Mouse (Mus musculus) midbrain, embryonic 13.5 days (tissue): ENCODE measurements around the gene Nid2. TPM values are rescaled to one million over a fixed set of nuclear protein-coding genes. Genes with fewer than 3 reads are reported as not detected.

Source experiments
- ATAC-seq: fragments of 200-750 bp; cut with Nextera tagmentation; 2 replicates; pipeline ENCODE4 v1.8.0; 2017; ENCODE audit warnings: mild to moderate bottlenecking, moderate TSS enrichment, moderate library complexity
- H3K27ac ChIP-seq: fragments of 300-500 bp; sonication (generic); 2 replicates; pipeline ENCODE4 v1.5.1; 2015; ENCODE audit warnings: inconsistent platforms, mild to moderate bottlenecking, moderate library complexity
- H3K27me3 ChIP-seq: fragments of 300-500 bp; sonication (generic); 2 replicates; pipeline ENCODE4 v1.6.1; 2015; ENCODE audit warnings: mild to moderate bottlenecking, inconsistent platforms
- H3K36me3 ChIP-seq: fragments of 300-500 bp; sonication (generic); 2 replicates; pipeline ENCODE4 v1.6.1; 2015; ENCODE audit warnings: mild to moderate bottlenecking, inconsistent platforms
- H3K4me1 ChIP-seq: fragments of 300-500 bp; sonication (generic); replicated peaks from 2 replicates; pipeline ENCODE4 v1.6.1; 2015; ENCODE audit warnings: inconsistent platforms
- H3K4me2 ChIP-seq: fragments of 300-500 bp; sonication (generic); replicated peaks from 2 replicates; pipeline ENCODE4 v1.6.1; 2015; ENCODE audit warnings: moderate library complexity, mild to moderate bottlenecking, inconsistent platforms
- H3K4me3 ChIP-seq: fragments of 300-500 bp; sonication (generic); replicated peaks from 2 replicates; pipeline ENCODE4 v1.5.1; 2015; ENCODE audit warnings: mild to moderate bottlenecking, inconsistent platforms
- H3K9ac ChIP-seq: fragments of 300-500 bp; sonication (generic); replicated peaks from 2 replicates; pipeline ENCODE4 v1.6.1; 2015; ENCODE audit warnings: mild to moderate bottlenecking, inconsistent platforms
- H3K9me3 ChIP-seq: fragments of 300-500 bp; sonication (generic); 2 replicates; pipeline ENCODE4 v1.6.1; 2016; ENCODE audit warnings: mild to moderate bottlenecking, inconsistent platforms
- WGBS: fragments of 180-500 bp; shearing (Covaris S2); methylation state at CpG from one replicate; pipeline ENCODE4 v1.1.7; 2015; 5-methylcytosine and 5-hydroxymethylcytosine counted together
- polyA plus RNA-seq: library from polyadenylated mRNA; unstranded; fragments of >200 nt; fragmentation: Nextera tagmentation; extraction: Ambion mirVana; gene quantifications from 2 replicates; pipeline ENCODE4 v1.2.1, GENCODE M21; 2015

Nid2 gene
- polyA plus RNA-seq, 1 experiment from 2014 or later = 40.7 TPM

GRCm38 (mm10) chr14:19728278-19728677 lies 22.8 kb upstream of the Nid2 start:
- 85% methylated on average over 5 of the region's 5 CpGs for WGBS
- no peak overlapping the region for H3K27ac ChIP-seq
- no peak overlapping the region for H3K4me3 ChIP-seq
- ATAC-seq = no peak
- H3K36me3 ChIP-seq = no peaks in the 10 kb centered on the region
- H3K4me1 ChIP-seq = no peaks in the 10 kb centered on the region
- no peak overlapping the region for H3K4me2 ChIP-seq
- H3K9ac ChIP-seq = no peak overlapping the region
- H3K27me3 ChIP-seq = no peaks in the 10 kb centered on the region
- no peaks in the 10 kb centered on the region for H3K9me3 ChIP-seq

GRCm38 (mm10) chr14:19728737-19729136 lies 22.3 kb upstream of the Nid2 start:
- H3K36me3 ChIP-seq = no peaks in the 10 kb centered on the region
- H3K4me3 ChIP-seq = no peak overlapping the region
- no peaks in the 10 kb centered on the region for H3K4me1 ChIP-seq
- H3K4me2 ChIP-seq = no peak overlapping the region
- ATAC-seq = no peak
- no peaks in the 10 kb centered on the region for H3K9me3 ChIP-seq
- WGBS = 87% methylated on average over 7 of the region's 7 CpGs
- no peak overlapping the region for H3K27ac ChIP-seq
- no peak overlapping the region for H3K9ac ChIP-seq
- H3K27me3 ChIP-seq = no peaks in the 10 kb centered on the region

- Histone ChIP-seq H3K9ac (no peak overlapping the region), H3K27ac (no peak overlapping the region), H3K4me1 (0 out of 2 replicates have a peak, but pooled peaks cover 6% of the 10 kb centered on the region), H3K4me2 (no peak overlapping the region), H3K4me3 (no peak overlapping the region), H3K9me3 (no peaks in the 10 kb centered on the region), H3K36me3 (no peaks in the 10 kb centered on the region), H3K27me3 (no peaks in the 10 kb centered on the region)
- ATAC-seq = no peak
- WGBS = 81% methylated on average over 2 of the region's 2 CpGs
These were observed 19.0 kb upstream of the Nid2 start for GRCm38 (mm10) chr14:19732097-19732496.

GRCm38 (mm10) chr14:19733490-19734282 lies 17.4 kb upstream of the Nid2 start:
- H3K9me3 ChIP-seq = no peaks in the 10 kb centered on the region
- no peak for ATAC-seq
- no peak overlapping the region for H3K4me3 ChIP-seq
- no peak overlapping the region for H3K9ac ChIP-seq
- 65% methylated on average over 4 of the region's 4 CpGs for WGBS
- H3K4me1 ChIP-seq = 0 out of 2 replicates have a peak, but pooled peaks cover 17% of the 10 kb centered on the region
- H3K27ac ChIP-seq = no peak overlapping the region
- H3K36me3 ChIP-seq = no peaks in the 10 kb centered on the region
- no peak overlapping the region for H3K4me2 ChIP-seq
- no peaks in the 10 kb centered on the region for H3K27me3 ChIP-seq

- ATAC-seq = no peak
- WGBS = 16% methylated on average over 6 of the region's 6 CpGs
- H3K27ac ChIP-seq = peak overlapping the region; percentile 44; the same call in 1 of the 2 replicates
These were observed 15.8 kb upstream of the Nid2 start for GRCm38 (mm10) chr14:19735303-19735702.

GRCm38 (mm10) chr14:19737568-19737967 lies 13.5 kb upstream of the Nid2 start:
- Histone ChIP-seq H3K9me3 (no peaks in the 10 kb centered on the region), H3K4me1 (0 out of 2 replicates have a peak, but pooled peaks cover 20% of the 10 kb centered on the region), H3K27me3 (no peaks in the 10 kb centered on the region), H3K4me2 (no peak overlapping the region), H3K27ac (no peak overlapping the region), H3K36me3 (no peaks in the 10 kb centered on the region), H3K4me3 (no peak overlapping the region), H3K9ac (no peak overlapping the region)
- no peak for ATAC-seq

More at GRCm38 (mm10) chr14:19735303-19735702, 15.8 kb upstream of the Nid2 start:
- no peaks in the 10 kb centered on the region for H3K36me3 ChIP-seq
- no peaks in the 10 kb centered on the region for H3K9me3 ChIP-seq
- no peak overlapping the region for H3K9ac ChIP-seq
- H3K4me3 ChIP-seq = no peak overlapping the region
- 0 out of 2 replicates have a peak, but pooled peaks cover 20% of the 10 kb centered on the region for H3K4me1 ChIP-seq
- H3K4me2 ChIP-seq = no peak overlapping the region
- no peaks in the 10 kb centered on the region for H3K27me3 ChIP-seq

GRCm38 (mm10) chr14:19738094-19738843 lies 12.8 kb upstream of the Nid2 start:
- WGBS = 22% methylated on average over 5 of the region's 5 CpGs
- no peak overlapping the region for H3K4me3 ChIP-seq
- H3K27me3 ChIP-seq = no peaks in the 10 kb centered on the region
- H3K36me3 ChIP-seq = no peaks in the 10 kb centered on the region
- no peak overlapping the region for H3K4me2 ChIP-seq
- 0 out of 2 replicates have a peak overlapping the region, but pooled peaks have one; percentile 15 for H3K27ac ChIP-seq
- H3K9me3 ChIP-seq = no peaks in the 10 kb centered on the region
- no peak for ATAC-seq
- H3K9ac ChIP-seq = no peak overlapping the region
- 0 out of 2 replicates have a peak, but pooled peaks cover 20% of the 10 kb centered on the region for H3K4me1 ChIP-seq

- 46% methylated on average over 9 of the region's 9 CpGs for WGBS
- H3K27me3 ChIP-seq = no peaks in the 10 kb centered on the region
- no peaks in the 10 kb centered on the region for H3K36me3 ChIP-seq
- no peak overlapping the region for H3K4me2 ChIP-seq
- H3K4me3 ChIP-seq = no peak overlapping the region
- no peak overlapping the region for H3K9ac ChIP-seq
- no peak for ATAC-seq
- H3K9me3 ChIP-seq = no peaks in the 10 kb centered on the region
- no peak overlapping the region for H3K27ac ChIP-seq
- 0 out of 2 replicates have a peak, but pooled peaks cover 20% of the 10 kb centered on the region for H3K4me1 ChIP-seq
These were observed 11.5 kb upstream of the Nid2 start for GRCm38 (mm10) chr14:19739416-19740146.

GRCm38 (mm10) chr14:19740147-19740738 lies 10.8 kb upstream of the Nid2 start:
- WGBS = 90% methylated on average over 6 of the region's 6 CpGs
- Histone ChIP-seq H3K27ac (no peak overlapping the region), H3K9me3 (no peaks in the 10 kb centered on the region), H3K9ac (no peak overlapping the region), H3K4me1 (0 out of 2 replicates have a peak, but pooled peaks cover 19% of the 10 kb centered on the region), H3K27me3 (no peaks in the 10 kb centered on the region), H3K36me3 (no peaks in the 10 kb centered on the region), H3K4me2 (no peak overlapping the region), H3K4me3 (no peak overlapping the region)
- no peak for ATAC-seq

GRCm38 (mm10) chr14:19744876-19745275 lies 6.2 kb upstream of the Nid2 start:
- H3K36me3 ChIP-seq = no peaks in the 10 kb centered on the region
- 89% methylated on average over 5 of the region's 5 CpGs for WGBS
- no peak overlapping the region for H3K4me2 ChIP-seq
- ATAC-seq = no peak
- H3K4me1 ChIP-seq = no peaks in the 10 kb centered on the region
- no peak overlapping the region for H3K27ac ChIP-seq
- no peak overlapping the region for H3K9ac ChIP-seq
- no peak overlapping the region for H3K4me3 ChIP-seq
- H3K9me3 ChIP-seq = no peaks in the 10 kb centered on the region
- H3K27me3 ChIP-seq = peaks cover 14% of the 10 kb centered on the region

GRCm38 (mm10) chr14:19746232-19746631 lies 4.8 kb upstream of the Nid2 start:
- H3K27ac ChIP-seq = no peak overlapping the region
- peaks cover 27% of the 10 kb centered on the region for H3K27me3 ChIP-seq
- no peak overlapping the region for H3K9ac ChIP-seq
- no peaks in the 10 kb centered on the region for H3K36me3 ChIP-seq
- H3K9me3 ChIP-seq = no peaks in the 10 kb centered on the region
- ATAC-seq = no peak
- H3K4me3 ChIP-seq = no peak overlapping the region
- WGBS = 92% methylated on average over 2 of the region's 2 CpGs
- H3K4me1 ChIP-seq = peaks cover 11% of the 10 kb centered on the region
- no peak overlapping the region for H3K4me2 ChIP-seq
